8 mouse cellular contexts compared by ENCODE assay signal in the genomic region with DNA sequence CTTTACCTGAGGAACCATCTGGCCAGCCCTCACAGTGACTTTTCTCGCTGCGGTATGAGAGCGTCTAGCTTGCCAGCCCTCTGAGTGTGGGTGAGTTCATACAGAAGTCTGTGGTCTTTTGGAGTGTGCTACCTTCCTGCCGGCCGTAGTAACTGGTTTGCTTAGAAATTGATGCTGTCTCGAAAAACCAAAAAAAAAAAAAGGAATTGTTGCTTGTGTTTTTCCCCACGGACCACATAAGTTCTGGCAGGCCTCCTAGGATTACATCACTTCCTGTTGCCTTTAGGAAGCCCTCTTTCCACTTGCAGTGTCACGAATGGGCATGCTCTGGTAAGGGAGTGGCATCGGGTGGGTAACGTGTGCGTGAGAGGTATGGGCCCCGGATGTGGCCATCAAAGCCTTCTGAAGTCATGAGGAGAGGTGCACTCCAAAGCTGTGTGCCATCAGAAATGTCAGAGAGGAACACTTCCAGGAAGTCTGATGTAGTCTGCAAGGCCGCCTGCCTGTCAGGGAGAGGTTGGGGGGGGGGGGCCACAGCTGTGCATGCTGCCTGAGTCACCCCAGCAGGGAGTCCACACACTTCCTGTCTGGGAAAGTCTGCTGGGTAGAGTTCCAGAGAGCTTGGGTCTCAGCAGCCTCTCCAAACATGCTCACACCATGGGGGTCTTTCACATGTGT. TPM values are rescaled to one million over a fixed set of nuclear protein-coding genes. Genes with fewer than 3 reads are reported as not detected.
DNase-seq lines count a peak whose midpoint lies in the region; ATAC-seq lines count a peak whose summit lies in the region.

No protein-coding gene starts in this region.

- no peak overlapping the region; the same call in 1 of the 2 replicates for H3K9ac ChIP-seq in lung, embryonic 15.5 days
- H3K9ac ChIP-seq in stomach, embryonic 15.5 days: no peak overlapping the region

- peaks cover 5% of the 10 kb centered on the region; the same call in 1 of the 2 replicates for H3K36me3 ChIP-seq in lung, embryonic 15.5 days
- 0 out of 2 replicates have a peak, but pooled peaks cover 5% of the 10 kb centered on the region for H3K36me3 ChIP-seq in stomach, embryonic 15.5 days

- H3K9me3 ChIP-seq in lung, embryonic 15.5 days: no peaks in the 10 kb centered on the region
- H3K9me3 ChIP-seq in stomach, embryonic 15.5 days: no peaks in the 10 kb centered on the region

- WGBS in lung, embryonic 15.5 days: 26% methylated on average over 13 of the region's 13 CpGs
- WGBS in stomach, embryonic 15.5 days: 44% methylated on average over 13 of the region's 13 CpGs

- peaks cover 39% of the 10 kb centered on the region for H3K4me1 ChIP-seq in lung, embryonic 15.5 days
- peaks cover 36% of the 10 kb centered on the region for H3K4me1 ChIP-seq in stomach, embryonic 15.5 days

- H3K4me3 ChIP-seq in lung, embryonic 15.5 days: no peak overlapping the region
- H3K4me3 ChIP-seq in stomach, embryonic 15.5 days (replicated peaks): no peak overlapping the region

- DNase-seq in adrenal gland, adult (ENCODE audit: inconsistent age in 2 of 2, low spot score in 1 of 2): peak; percentile 66 to 91
- DNase-seq in adrenal gland, postnatal 4 days (ENCODE audit: low spot score in 2 of 2): no peak
- DNase-seq in ZHBTc4 (ENCODE audit: low read depth, low spot score): peak; percentile 56
- peak; percentile 91 for DNase-seq in heart, adult 18-20 months
- peak; percentile 54 for DNase-seq in kidney, adult 18-20 months
- no peak for DNase-seq in cerebellum, adult 11-12 months

- H3K27ac ChIP-seq in lung, embryonic 15.5 days: peak overlapping the region; percentile 62
- peak overlapping the region; percentile 77 for H3K27ac ChIP-seq in stomach, embryonic 15.5 days

- no peaks in the 10 kb centered on the region for H3K27me3 ChIP-seq in lung, embryonic 15.5 days
- H3K27me3 ChIP-seq in stomach, embryonic 15.5 days (replicated peaks): no peaks in the 10 kb centered on the region

- peak; percentile 70; the same call in 1 of the 2 replicates for ATAC-seq in lung, embryonic 15.5 days (ENCODE audit: borderline replicate concordance, extremely low read depth, low FRiP score, low TSS enrichment)
- peak; percentile 16; the same call in 1 of the 2 replicates for ATAC-seq in stomach, embryonic 15.5 days (ENCODE audit: insufficient read depth, low FRiP score, low read depth)

- H3K4me2 ChIP-seq in lung, embryonic 15.5 days: peak overlapping the region; percentile 27; the same call in 1 of the 2 replicates
- peak overlapping the region; percentile 27; the same call in 1 of the 2 replicates for H3K4me2 ChIP-seq in stomach, embryonic 15.5 days

RNA-seq across cellular contexts. Expression of gene Ppard, which starts 24.3 kb away (rescaled TPM):
- total RNA-seq in adrenal gland, postnatal 4 days (2021): 10 to 100 TPM; 27.1 to 33.6 TPM
- 10 to 100 TPM; 28.1 to 29.9 TPM for total RNA-seq in heart, adult 18-20 months (2021)
- 2.1 and 2.9 TPM in 2 replicates for polyA plus RNA-seq in lung, embryonic 15.5 days (2015; fragmentation: Nextera tagmentation; extraction: Ambion mirVana)
- polyA plus RNA-seq in stomach, embryonic 15.5 days (2015; fragmentation: Nextera tagmentation; extraction: Ambion mirVana): 3.3 and 4.6 TPM in 2 replicates

RNA-seq across cellular contexts. Expression of gene Def6, which starts 49.2 kb away (rescaled TPM):
- 1 to 10 TPM; 4.3 to 6.7 TPM for total RNA-seq in adrenal gland, postnatal 4 days (2021)
- total RNA-seq in heart, adult 18-20 months (2021): 1 to 10 TPM; 3.2 to 3.3 TPM
- polyA plus RNA-seq in lung, embryonic 15.5 days (2015; fragmentation: Nextera tagmentation; extraction: Ambion mirVana): 4.5 and 7.8 TPM in 2 replicates
- 9.6 and 10.0 TPM in 2 replicates for polyA plus RNA-seq in stomach, embryonic 15.5 days (2015; fragmentation: Nextera tagmentation; extraction: Ambion mirVana)

RNA-seq across cellular contexts. Expression of gene Fance, which starts 56.5 kb away (rescaled TPM):
- 10 to 100 TPM; 38.6 to 49.3 TPM for total RNA-seq in adrenal gland, postnatal 4 days (2021)
- total RNA-seq in heart, adult 18-20 months (2021): 10 to 100 TPM; 10.5 to 12.7 TPM
- 32.8 and 33.3 TPM in 2 replicates for polyA plus RNA-seq in lung, embryonic 15.5 days (2015; fragmentation: Nextera tagmentation; extraction: Ambion mirVana)
- 26.9 and 29.9 TPM in 2 replicates for polyA plus RNA-seq in stomach, embryonic 15.5 days (2015; fragmentation: Nextera tagmentation; extraction: Ambion mirVana)

Comparison
In these comparisons a context has a peak if more than half of its experiments do, and no peak if none do; other contexts are left out.
1. DNase-seq: peak in adrenal gland, adult (2 of 2), ZHBTc4 (single experiment), heart, adult 18-20 months (2 of 2) and kidney, adult 18-20 months (single experiment); none in adrenal gland, postnatal 4 days (0 of 2) and cerebellum, adult 11-12 months (single experiment).